Mouse (Mus musculus) CH12.LX (cell line): ENCODE measurements around the gene Ifit2. TPM values are rescaled to one million over a fixed set of nuclear protein-coding genes. Genes with fewer than 3 reads are reported as not detected.
A peak's percentile ranks its signal among the peaks of the same experiment; 100 is the strongest.

Experiments
- DNase-seq: peaks from one replicate; pipeline ENCODE4 v3.0.0-alpha.2; 2013; ENCODE audit errors: extremely low read depth
- H3K27ac ChIP-seq: 2 replicates; pipeline ENCODE4 v1.5.1; 2012; ENCODE audit warnings: low read depth, mild to moderate bottlenecking, control low read depth, moderate library complexity; ENCODE audit not compliant: insufficient read depth
- H3K27me3 ChIP-seq: replicated peaks from 2 replicates; pipeline ENCODE3; 2012; ENCODE audit warnings: inconsistent platforms
- H3K36me3 ChIP-seq, 2 experiments: replicated peaks in 1 of 2; 2 replicates each; pipeline versions ENCODE3 to v1.6.1; 2012; ENCODE audit warnings: inconsistent platforms in 1 of 2, low read length in 1 of 2, mild to moderate bottlenecking in 1 of 2, mixed read lengths in 1 of 2, moderate library complexity in 1 of 2; ENCODE audit not compliant: control insufficient read depth in 1 of 2, insufficient read depth in 1 of 2
- H3K4me1 ChIP-seq, 2 experiments: 2 replicates each; pipeline ENCODE4 v1.6.1; 2012; ENCODE audit warnings: inconsistent platforms in 1 of 2, moderate library complexity in 1 of 2; ENCODE audit not compliant: insufficient read depth in 2 of 2, control insufficient read depth in 1 of 2
- H3K4me2 ChIP-seq: 2 replicates; pipeline ENCODE4 v1.6.1; 2012; ENCODE audit warnings: low read depth, mild to moderate bottlenecking, control low read depth; ENCODE audit not compliant: poor library complexity, insufficient read depth, severe bottlenecking
- H3K4me3 ChIP-seq, 3 experiments: fragments of 150-350 bp in 1 of 3; sonication (generic) in 1 of 3; replicated peaks in 1 of 3; 2 replicates each; pipeline versions ENCODE3 to v1.5.1; 2011 to 2012; ENCODE audit warnings: low read depth in 2 of 3, low read length in 2 of 3, mild to moderate bottlenecking in 2 of 3, moderate library complexity in 2 of 3, control low read depth in 1 of 3, improper control_type of control experiment in 1 of 3, inconsistent platforms in 1 of 3, mixed read lengths in 1 of 3; ENCODE audit not compliant: poor library complexity in 1 of 3
- H3K79me2 ChIP-seq: replicated peaks from 2 replicates; pipeline ENCODE4 v1.6.1; 2012; ENCODE audit warnings: mild to moderate bottlenecking, moderate library complexity; ENCODE audit not compliant: control insufficient read depth, poor library complexity, insufficient read depth, severe bottlenecking; ENCODE audit errors: extremely low read depth
- H3K9ac ChIP-seq: 2 replicates; pipeline ENCODE4 v1.6.1; 2012; ENCODE audit warnings: low read depth, mild to moderate bottlenecking, control low read depth, moderate library complexity; ENCODE audit not compliant: insufficient read depth
- H3K9me3 ChIP-seq: replicated peaks from 2 replicates; pipeline ENCODE3; 2012; ENCODE audit warnings: low read length, inconsistent platforms, mixed read lengths
- CHD1 ChIP-seq: IDR thresholded peaks from 2 replicates; pipeline ENCODE4 v1.6.1; 2012; ENCODE audit warnings: low read depth, low read length, improper control_type of control experiment, inconsistent platforms
- CHD2 ChIP-seq: IDR thresholded peaks from 2 replicates; pipeline ENCODE4 v1.6.1; 2011; ENCODE audit warnings: low read length, improper control_type of control experiment
- CTCF ChIP-seq, 2 experiments: IDR thresholded peaks in 1 of 2; conservative IDR thresholded peaks in 1 of 2; 2 replicates each; pipeline ENCODE4 v1.5.1; 2011 to 2012; ENCODE audit warnings: low read depth in 2 of 2, low read length in 2 of 2, improper control_type of control experiment in 1 of 2, inconsistent platforms in 1 of 2, mild to moderate bottlenecking in 1 of 2, moderate library complexity in 1 of 2
- ELF1 ChIP-seq: IDR thresholded peaks from 2 replicates; pipeline ENCODE4 v1.6.1; 2014; ENCODE audit warnings: low read depth, mild to moderate bottlenecking, inconsistent platforms, low read length, improper control_type of control experiment
- EP300 ChIP-seq: IDR thresholded peaks from 2 replicates; pipeline ENCODE4 v1.6.1; 2011; ENCODE audit warnings: low read length, improper control_type of control experiment
- GABPA ChIP-seq: IDR thresholded peaks from 2 replicates; pipeline ENCODE4 v1.6.1; 2012; ENCODE audit warnings: low read depth, low read length, improper control_type of control experiment, inconsistent platforms; ENCODE audit not compliant: insufficient replicate concordance
- KAT2A ChIP-seq: IDR thresholded peaks from 2 replicates; pipeline ENCODE4 v1.6.1; 2012; ENCODE audit warnings: low read length, improper control_type of control experiment, inconsistent platforms; ENCODE audit not compliant: insufficient replicate concordance
- MAFK ChIP-seq: IDR thresholded peaks from 2 replicates; pipeline ENCODE4 v1.6.1; 2011; ENCODE audit warnings: low read length, improper control_type of control experiment; ENCODE audit not compliant: insufficient replicate concordance
- MAX ChIP-seq: IDR thresholded peaks from 2 replicates; pipeline ENCODE4 v1.6.1; 2011; ENCODE audit warnings: low read length, improper control_type of control experiment
- MYC ChIP-seq: IDR thresholded peaks from 2 replicates; pipeline ENCODE4 v1.6.1; 2011; ENCODE audit warnings: low read depth, mild to moderate bottlenecking, improper control_type of control experiment, low read length
- NELFE ChIP-seq: IDR thresholded peaks from 2 replicates; pipeline ENCODE4 v1.6.1; 2011; ENCODE audit warnings: low read depth, low read length, improper control_type of control experiment
- NRF1 ChIP-seq: IDR thresholded peaks from 2 replicates; pipeline ENCODE4 v1.6.1; 2014; ENCODE audit warnings: low read depth, mild to moderate bottlenecking, inconsistent platforms, low read length, improper control_type of control experiment, moderate library complexity
- PAX5 ChIP-seq: IDR thresholded peaks from 2 replicates; pipeline ENCODE4 v1.6.1; 2012; ENCODE audit warnings: low read length, inconsistent platforms, mixed read lengths
- POLR2A ChIP-seq: IDR thresholded peaks from 2 replicates; pipeline ENCODE4 v1.6.1; 2011; ENCODE audit warnings: low read depth, mild to moderate bottlenecking, improper control_type of control experiment, low read length
- SIN3A ChIP-seq: IDR thresholded peaks from 2 replicates; pipeline ENCODE4 v1.6.1; 2012; ENCODE audit warnings: low read length, improper control_type of control experiment, inconsistent platforms
- SMC3 ChIP-seq: IDR thresholded peaks from 2 replicates; pipeline ENCODE4 v1.6.1; 2011; ENCODE audit warnings: low read depth, low read length, improper control_type of control experiment
- TBP ChIP-seq: conservative IDR thresholded peaks from 2 replicates; pipeline ENCODE4 v1.6.1; 2011; ENCODE audit warnings: low read depth, low read length, improper control_type of control experiment
- UBTF ChIP-seq: IDR thresholded peaks from 2 replicates; pipeline ENCODE4 v1.6.1; 2012; ENCODE audit warnings: low read depth, mild to moderate bottlenecking, inconsistent platforms, low read length, improper control_type of control experiment, moderate library complexity
- USF1 ChIP-seq: IDR thresholded peaks from 2 replicates; pipeline ENCODE4 v1.6.1; 2014; ENCODE audit warnings: low read depth, mild to moderate bottlenecking, inconsistent platforms, low read length, improper control_type of control experiment
- ZKSCAN1 ChIP-seq: IDR thresholded peaks from 2 replicates; pipeline ENCODE4 v1.6.1; 2012; ENCODE audit warnings: low read depth, inconsistent platforms, low read length, improper control_type of control experiment, borderline replicate concordance
- ZMIZ1 ChIP-seq: IDR thresholded peaks from 2 replicates; pipeline ENCODE4 v1.6.1; 2012; ENCODE audit warnings: low read depth, mild to moderate bottlenecking, inconsistent platforms, low read length, improper control_type of control experiment
- dilution Hi-C: fragments of 300-500 bp; cut with MboI; formaldehyde crosslinking; loops from 2 replicates; pipeline ENCODE4 v1.14.3; 2020; ENCODE audit warnings: low sequenced_read_pairs; ENCODE audit not compliant: extremely low pct_unique_long_range_greater_than_20kb, extremely low pct_ligation_motif_present
- in situ Hi-C: fragments of 300-500 bp; cut with MboI; formaldehyde crosslinking; loops from 3 replicates; pipeline ENCODE4 v1.14.3; 2019; ENCODE audit warnings: low sequenced_read_pairs, low pct_ligation_motif_present, low pct_unique_long_range_greater_than_20kb, mixed read lengths
- polyA plus RNA-seq: library from polyadenylated mRNA; unstranded; fragments of >175 nt; gene quantifications from 2 replicates; pipeline ENCODE4 v1.2.1, GENCODE M21; 2012; ENCODE audit warnings: low read depth; ENCODE audit not compliant: insufficient read length
- total RNA-seq, 2 experiments: library from RNA; depleted of rRNA; stranded (reverse); fragments of 300-350 nt in 1 of 2; fragments of >200 nt in 1 of 2; gene quantifications; 2 replicates each; pipeline ENCODE4 v1.2.3; 2012 to 2014

The Ifit2 gene
- total and polyA plus RNA-seq, 3 experiments: 0.72 to 8.8 (median 5.7) TPM

- TF ChIP-seq CHD2 (no peak), MAFK (no peak), PAX5 (no peak), NELFE (no peak), SIN3A (no peak), USF1 (no peak), EP300 (no peak), MAX (no peak), POLR2A (no peak), KAT2A (no peak)
- no peaks in the 10 kb centered on the region for H3K27me3 ChIP-seq
- no peak overlapping the region for H3K9ac ChIP-seq
- no peaks in the 10 kb centered on the region; the same call in 1 of the 2 replicates for H3K79me2 ChIP-seq
- in situ Hi-C loops: no loop called here
- peaks cover 5% of the 10 kb centered on the region for H3K9me3 ChIP-seq
- no peak overlapping the region for H3K27ac ChIP-seq
- peak overlapping the region in 1 of 3 experiments; percentile 20 for H3K4me3 ChIP-seq
- peaks cover 0 to 26% of the 10 kb centered on the region in 2 experiments; a peak in 2 of 4 replicates for H3K4me1 ChIP-seq
- dilution Hi-C loops: no loop called here
- no peak overlapping the region for H3K4me2 ChIP-seq
- DNase-seq: no peak
- H3K36me3 ChIP-seq: peaks cover 0 to 7% of the 10 kb centered on the region in 2 experiments
Measured at GRCm38 (mm10) chr19:34551981-34552380, 1.5 kb downstream of the Ifit2 start.

- Histone ChIP-seq H3K36me3 (peaks cover 0 to 7% of the 10 kb centered on the region in 2 experiments), H3K27ac (no peak overlapping the region), H3K9me3 (peaks cover 5% of the 10 kb centered on the region), H3K9ac (no peak overlapping the region), H3K4me1 (peaks cover 0 to 26% of the 10 kb centered on the region in 2 experiments; a peak in 2 of 4 replicates), H3K4me2 (no peak overlapping the region)
- no peak for DNase-seq
- in situ Hi-C loops: no loop called here
- TF ChIP-seq EP300 (no peak), GABPA (no peak), CHD1 (no peak), SIN3A (no peak), UBTF (no peak), USF1 (no peak), TBP (no peak), ZMIZ1 (no peak), MAX (no peak), NELFE (no peak), ZKSCAN1 (no peak), MAFK (no peak), POLR2A (no peak), CTCF (conservative IDR thresholded peaks at IDR 0.05 in 1 of 2, IDR thresholded peaks at IDR 0.05 in 1 of 2; ENCODE audit: low read depth in 2 of 2, low read length in 2 of 2) (no peak), MYC (no peak), KAT2A (no peak), NRF1 (no peak), CHD2 (no peak), SMC3 (no peak), ELF1 (no peak)
- TF ChIP-seq, all 38 proteins: peak for 0
- dilution Hi-C loops: no loop called here
- Histone ChIP-seq H3K79me2 (no peaks in the 10 kb centered on the region; the same call in 1 of the 2 replicates), H3K4me3 (no peak overlapping the region), H3K27me3 (no peaks in the 10 kb centered on the region)
Measured at GRCm38 (mm10) chr19:34553021-34553420, 2.5 kb downstream of the Ifit2 start.
